Mouse (Mus musculus) cerebellum, adult 11-12 months (tissue): ENCODE measurements around the gene Mpdu1.
A peak's percentile ranks its signal among the peaks of the same experiment; 100 is the strongest.
"Not testable (repeated sequence)": the region's sequence is repeated elsewhere in the genome, so short reads cannot be mapped to it uniquely, and the experiment has no call there.

Source experiments
- DNase-seq: peaks from one replicate; pipeline ENCODE4 v3.0.0; 2022

The Mpdu1 gene

GRCm38 (mm10) chr11:69617805-69618204 is 44.6 kb downstream of the Mpdu1 start, which contains the start of gene Shbg:
TSS of gene Shbg (minus strand) at chr11:69617905.
- no peak for DNase-seq

- no peak for DNase-seq
These were observed 45.7 kb downstream of the Mpdu1 start for GRCm38 (mm10) chr11:69616781-69617180.

GRCm38 (mm10) chr11:69614257-69614588 is 48.2 kb downstream of the Mpdu1 start:
- not testable (repeated sequence) for DNase-seq

GRCm38 (mm10) chr11:69613553-69614256 is 48.7 kb downstream of the Mpdu1 start:
- peak; percentile 79 for DNase-seq

GRCm38 (mm10) chr11:69610899-69611298 is 51.5 kb downstream of the Mpdu1 start:
- peak; percentile 55 for DNase-seq

GRCm38 (mm10) chr11:69609416-69609815 is 53.0 kb downstream of the Mpdu1 start:
- DNase-seq, result no peak

- no peak for DNase-seq
These were observed 53.9 kb downstream of the Mpdu1 start for GRCm38 (mm10) chr11:69608525-69608924.

GRCm38 (mm10) chr11:69606832-69607231 is 55.6 kb downstream of the Mpdu1 start:
- no peak for DNase-seq
